Mouse (Mus musculus) G1E (cell line): Measurements from ENCODE around the gene Ctnnbip1. TPM values are rescaled to one million over a fixed set of nuclear protein-coding genes. Genes with fewer than 3 reads are reported as not detected.

ENCODE experiments used
- ATAC-seq: 2 replicates; pipeline ENCODE4 v1.8.0; 2016; ENCODE audit warnings: mild to moderate bottlenecking; ENCODE audit not compliant: insufficient number of reproducible peaks, poor library complexity, low FRiP score, severe bottlenecking; ENCODE audit errors: extremely low read depth
- DNase-seq: peaks from one replicate; pipeline ENCODE4 v3.0.0; 2012; ENCODE audit warnings: low spot score
- H3K27me3 ChIP-seq: 2 replicates; pipeline ENCODE4 v1.6.1; 2012; ENCODE audit warnings: mild to moderate bottlenecking, low read length, inconsistent platforms; ENCODE audit not compliant: insufficient read depth
- H3K36me3 ChIP-seq: replicated peaks from 2 replicates; pipeline ENCODE3; 2012; ENCODE audit warnings: mild to moderate bottlenecking, inconsistent platforms
- H3K4me1 ChIP-seq: 2 replicates; pipeline ENCODE4 v1.6.1; 2012; ENCODE audit warnings: low read depth, low read length, inconsistent platforms, mixed read lengths; ENCODE audit not compliant: insufficient read depth
- H3K4me3 ChIP-seq: 2 replicates; pipeline ENCODE4 v1.5.1; 2012; ENCODE audit warnings: low read depth, mild to moderate bottlenecking, inconsistent platforms, low read length, moderate library complexity, mixed read lengths
- H3K9me3 ChIP-seq: replicated peaks from 2 replicates; pipeline ENCODE4 v1.6.1; 2012; ENCODE audit warnings: inconsistent platforms
- CTCF ChIP-seq: IDR thresholded peaks from 2 replicates; pipeline ENCODE4 v1.5.1; 2012; ENCODE audit warnings: low read depth, low read length, inconsistent platforms, mixed read lengths
- GATA1 ChIP-seq: IDR thresholded peaks from 2 replicates; pipeline ENCODE4 v1.6.1; 2012; ENCODE audit warnings: borderline replicate concordance, low read length, inconsistent platforms, mixed read lengths
- GATA2 ChIP-seq: IDR thresholded peaks from 2 replicates; pipeline ENCODE4 v1.6.1; 2012; ENCODE audit warnings: low read depth, low read length, inconsistent platforms, borderline replicate concordance
- POLR2AphosphoS5 ChIP-seq: IDR thresholded peaks from 2 replicates; pipeline ENCODE4 v1.6.1; 2012; ENCODE audit warnings: low read depth, low read length, inconsistent platforms; ENCODE audit not compliant: insufficient replicate concordance
- TAL1 ChIP-seq: conservative IDR thresholded peaks from 2 replicates; pipeline ENCODE4 v1.6.1; 2012; ENCODE audit warnings: low read depth, low read length, inconsistent platforms, mixed read lengths
- polyA plus RNA-seq: library from polyadenylated mRNA; stranded (reverse); fragments of >175 nt; gene quantifications from 2 replicates; pipeline ENCODE4 v1.2.3, GENCODE M21; 2012
- total RNA-seq, 2 experiments: library from RNA; stranded (forward) in 1 of 2; stranded (reverse) in 1 of 2; fragments of 200-1000 nt in 1 of 2; fragments of >200 nt in 1 of 2; fragmentation: Nextera tagmentation in 1 of 2; gene quantifications; 2 replicates each; pipeline ENCODE4 v1.2.3; 2014 to 2017

Ctnnbip1 gene
- total and polyA plus RNA-seq, 3 experiments: 0.98 to 2.9 (median 1.3) TPM

DNA sequence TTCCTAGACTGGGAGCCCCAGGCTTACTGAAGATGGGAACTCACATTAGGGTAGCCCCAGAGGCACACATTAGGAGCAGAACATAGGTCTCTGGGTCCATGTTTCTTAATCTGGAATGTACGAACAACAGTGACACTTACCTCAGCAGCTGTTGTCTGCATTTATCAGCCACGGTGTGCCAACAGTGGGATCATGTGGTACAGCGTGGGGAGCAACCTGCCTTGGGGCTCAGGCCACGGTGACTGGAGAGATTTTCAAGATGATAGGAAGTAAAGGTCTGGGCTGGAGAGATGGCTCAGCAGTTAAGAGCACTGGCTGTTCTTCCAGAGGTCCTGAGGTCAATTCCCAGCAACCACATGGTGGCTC is 52.4 kb downstream of the Ctnnbip1 start:
- DNase-seq: no peak

DNA sequence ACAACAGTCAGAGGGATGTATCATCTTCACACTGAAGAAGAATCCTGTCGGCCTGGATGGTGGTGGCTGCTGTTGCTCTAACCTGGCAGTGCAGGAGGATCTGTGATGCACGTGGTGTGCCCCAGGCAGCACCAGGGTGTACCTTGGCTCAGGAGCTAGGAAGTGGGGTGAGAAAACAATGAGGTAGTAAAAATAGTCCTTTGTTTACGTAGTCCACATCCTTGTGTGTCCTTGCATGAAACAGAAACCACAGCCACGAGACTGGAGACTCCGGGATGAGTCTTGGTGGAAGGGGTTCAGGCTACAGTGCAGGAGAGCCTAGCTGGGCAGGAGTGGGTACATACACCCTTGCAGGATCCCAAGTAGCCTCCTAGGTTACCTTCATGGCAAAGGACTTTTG is 53.2 kb downstream of the Ctnnbip1 start:
- Histone ChIP-seq H3K36me3 (no peaks in the 10 kb centered on the region), H3K27me3 (peaks cover 8% of the 10 kb centered on the region; the same call in 1 of the 2 replicates), H3K4me1 (no peaks in the 10 kb centered on the region; the same call in 1 of the 2 replicates), H3K4me3 (no peak overlapping the region), H3K9me3 (no peaks in the 10 kb centered on the region)
- DNase-seq (no peak), ATAC-seq (no peak)
- TF ChIP-seq TAL1 (no peak), GATA2 (no peak), CTCF (no peak), POLR2AphosphoS5 (no peak), GATA1 (no peak)

More for the DNA sequence above, 52.4 kb downstream of the Ctnnbip1 start:
- Histone ChIP-seq H3K9me3 (no peaks in the 10 kb centered on the region), H3K4me3 (no peak overlapping the region), H3K36me3 (no peaks in the 10 kb centered on the region), H3K4me1 (no peaks in the 10 kb centered on the region; the same call in 1 of the 2 replicates), H3K27me3 (peaks cover 8% of the 10 kb centered on the region; the same call in 1 of the 2 replicates)
- ATAC-seq: no peak
- no peak for TF ChIP-seq TAL1
- no peak for TF ChIP-seq GATA1
- no peak for TF ChIP-seq CTCF
- no peak for TF ChIP-seq GATA2
- no peak for TF ChIP-seq POLR2AphosphoS5

DNA sequence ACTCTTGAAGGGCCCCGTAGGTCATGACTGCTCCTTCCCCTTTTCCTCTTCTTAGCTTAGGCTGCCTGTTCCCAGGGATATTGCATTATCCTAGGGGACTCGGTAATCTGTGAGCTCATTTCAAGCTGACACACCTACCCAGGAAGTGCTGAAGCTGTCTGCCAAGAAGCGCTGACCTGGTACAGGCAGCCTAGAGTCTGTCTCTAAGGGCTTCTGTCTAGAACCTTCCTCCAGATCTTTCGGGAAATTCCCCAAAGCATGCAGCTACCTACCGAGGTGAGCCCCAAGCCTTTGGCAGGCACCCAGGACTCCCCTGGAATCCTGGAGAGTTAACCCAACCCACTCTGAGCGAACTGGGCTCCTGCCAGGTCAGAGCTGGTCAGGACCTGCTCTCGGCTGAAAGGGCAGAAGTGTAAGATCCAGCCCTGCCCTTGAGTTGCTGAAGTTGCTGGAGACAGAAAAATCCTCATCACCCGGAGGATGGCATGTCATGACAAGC is 53.7 kb downstream of the Ctnnbip1 start:
- ATAC-seq: no peak
- no peaks in the 10 kb centered on the region; the same call in 1 of the 2 replicates for H3K4me1 ChIP-seq

DNA sequence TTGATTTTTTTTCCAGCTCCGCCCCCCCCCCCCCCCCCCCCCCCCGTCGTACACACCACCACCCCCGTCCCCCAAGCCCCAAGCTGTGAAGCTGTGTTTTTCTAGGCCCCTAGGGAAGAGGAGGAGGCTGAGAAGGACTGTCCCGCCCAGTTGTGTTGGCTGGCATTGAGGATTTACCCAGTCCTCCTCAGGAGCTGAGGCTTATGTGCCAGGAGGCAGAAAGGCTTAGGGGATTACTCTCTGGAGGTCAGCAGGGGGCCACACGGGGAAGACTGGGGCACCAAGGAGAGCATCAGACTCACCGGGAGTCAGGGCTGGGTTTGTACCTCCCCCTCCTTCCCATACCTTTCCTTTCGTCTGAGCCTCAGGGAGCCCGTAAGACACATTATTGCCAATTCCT is 54.4 kb downstream of the Ctnnbip1 start:
- Histone ChIP-seq H3K9me3 (no peaks in the 10 kb centered on the region), H3K27me3 (peaks cover 10% of the 10 kb centered on the region; the same call in 1 of the 2 replicates), H3K4me1 (no peaks in the 10 kb centered on the region; the same call in 1 of the 2 replicates), H3K4me3 (no peak overlapping the region), H3K36me3 (no peaks in the 10 kb centered on the region)
- TF ChIP-seq POLR2AphosphoS5 (no peak), TAL1 (no peak)
- ATAC-seq: no peak
- no peak for DNase-seq

More for the DNA sequence above, 53.7 kb downstream of the Ctnnbip1 start:
- DNase-seq: no peak
- Histone ChIP-seq H3K36me3 (no peaks in the 10 kb centered on the region), H3K4me3 (no peak overlapping the region), H3K27me3 (peaks cover 8% of the 10 kb centered on the region; the same call in 1 of the 2 replicates), H3K9me3 (no peaks in the 10 kb centered on the region)
- no peak for TF ChIP-seq GATA1
- TF ChIP-seq GATA2: no peak
- no peak for TF ChIP-seq CTCF
- no peak for TF ChIP-seq TAL1
- no peak for TF ChIP-seq POLR2AphosphoS5

DNA sequence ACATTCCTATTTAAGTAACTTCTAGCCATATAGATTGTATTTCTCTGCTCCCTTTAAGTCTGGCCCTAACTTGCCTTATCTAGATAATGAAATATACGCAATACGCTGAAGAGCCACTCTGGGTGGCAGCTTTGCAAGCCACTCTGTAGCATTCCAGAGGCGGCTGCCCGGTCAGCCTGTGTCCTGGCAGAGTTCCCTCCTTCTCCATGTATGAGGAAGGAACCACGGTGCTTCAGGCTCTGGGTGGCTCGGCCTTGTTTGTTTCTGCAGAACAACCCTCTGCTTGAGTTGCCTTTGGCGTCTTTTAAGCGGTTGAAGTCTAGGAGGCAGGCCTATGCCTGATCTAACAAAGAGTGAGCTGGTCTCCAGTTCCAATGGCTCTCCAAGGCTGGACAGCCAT is 54.8 kb downstream of the Ctnnbip1 start:
- no peaks in the 10 kb centered on the region for H3K4me1 ChIP-seq
- no peak overlapping the region for H3K4me3 ChIP-seq
- no peaks in the 10 kb centered on the region for H3K36me3 ChIP-seq
- H3K9me3 ChIP-seq: no peaks in the 10 kb centered on the region
- peaks cover 10% of the 10 kb centered on the region; the same call in 1 of the 2 replicates for H3K27me3 ChIP-seq
- no peak for TF ChIP-seq GATA2
- no peak for TF ChIP-seq POLR2AphosphoS5
- no peak for TF ChIP-seq CTCF
- TF ChIP-seq GATA1: no peak
- no peak for TF ChIP-seq TAL1
- ATAC-seq (no peak), DNase-seq (no peak)

DNA sequence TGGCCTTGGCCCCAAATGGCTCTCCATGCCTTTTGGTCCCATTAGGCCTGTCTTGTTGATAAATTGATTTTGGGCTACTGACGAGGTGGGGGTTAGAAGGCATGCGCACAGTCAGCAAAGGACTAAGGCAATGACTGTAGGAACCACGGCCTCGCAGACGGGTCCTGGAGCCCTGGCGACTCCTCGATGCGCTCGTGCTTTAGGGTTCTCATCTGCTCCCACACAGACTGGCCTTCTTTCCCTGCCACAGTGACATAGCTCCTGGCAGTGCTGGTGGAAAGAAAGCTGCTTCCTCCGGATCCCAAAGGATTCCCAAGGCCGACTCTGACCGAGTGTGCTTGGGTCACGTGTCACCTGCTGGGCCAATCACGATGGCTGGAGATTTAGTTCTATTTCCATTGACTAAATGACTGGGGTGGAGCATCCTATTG is 56.4 kb downstream of the Ctnnbip1 start:
- Histone ChIP-seq H3K4me1 (no peaks in the 10 kb centered on the region), H3K36me3 (no peaks in the 10 kb centered on the region), H3K4me3 (no peak overlapping the region), H3K9me3 (no peaks in the 10 kb centered on the region), H3K27me3 (peaks cover 10% of the 10 kb centered on the region; the same call in 1 of the 2 replicates)
- no peak for DNase-seq
- ATAC-seq: no peak
- TF ChIP-seq POLR2AphosphoS5: no peak
- no peak for TF ChIP-seq CTCF

DNA sequence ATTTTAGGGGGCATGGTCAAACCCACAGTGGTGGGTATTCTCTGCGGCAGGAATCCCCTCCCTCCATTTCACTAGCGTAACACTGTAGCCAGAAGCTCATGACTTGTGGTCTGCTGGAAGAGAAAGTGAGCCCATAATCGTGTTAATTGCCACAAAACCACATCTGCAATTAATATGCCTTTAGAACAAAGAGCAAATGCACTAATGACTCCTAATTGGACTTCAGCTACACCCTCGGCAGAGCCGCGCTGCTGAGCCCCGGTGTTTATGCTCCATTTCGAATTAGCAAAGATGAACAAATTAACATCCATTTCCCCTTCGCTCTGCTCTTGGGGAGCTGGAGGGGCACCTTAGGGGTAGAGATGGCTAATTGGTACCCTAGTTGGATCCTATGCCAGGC is 58.0 kb downstream of the Ctnnbip1 start:
- ATAC-seq (no peak), DNase-seq (no peak)
- no peaks in the 10 kb centered on the region for H3K4me1 ChIP-seq
- no peak overlapping the region for H3K4me3 ChIP-seq
- H3K36me3 ChIP-seq: no peaks in the 10 kb centered on the region
- TF ChIP-seq GATA1: no peak
- no peak for TF ChIP-seq TAL1
- TF ChIP-seq CTCF: no peak
- TF ChIP-seq POLR2AphosphoS5: no peak
- TF ChIP-seq GATA2: no peak
- peaks cover 8% of the 10 kb centered on the region; the same call in 1 of the 2 replicates for H3K27me3 ChIP-seq
- no peaks in the 10 kb centered on the region for H3K9me3 ChIP-seq
